Mouse (Mus musculus) myocyte (in vitro differentiated cells): ENCODE measurements around the gene Tspyl3.
"Not testable (repeated sequence)": the region's sequence is repeated elsewhere in the genome, so short reads cannot be mapped to it uniquely, and the experiment has no call there.

Experiments
- CEBPB ChIP-seq: IDR thresholded peaks from 2 replicates; pipeline ENCODE4 v1.6.1; 2011; ENCODE audit warnings: mild to moderate bottlenecking, moderate library complexity; ENCODE audit not compliant: poor library complexity, insufficient read depth, severe bottlenecking
- MAX ChIP-seq: IDR thresholded peaks from one replicate; pipeline ENCODE4 v1.6.1; 2011; ENCODE audit warnings: low read depth, mild to moderate bottlenecking, control low read depth
- MYOD1 ChIP-seq, 3 experiments: IDR thresholded peaks; one replicate each; pipeline ENCODE4 v1.6.1; 2011; ENCODE audit warnings: control low read depth in 2 of 3, low read depth in 2 of 3, mild to moderate bottlenecking in 2 of 3, moderate library complexity in 1 of 3; ENCODE audit not compliant: insufficient read length in 2 of 3, control insufficient read depth in 1 of 3
- POLR2A ChIP-seq: IDR thresholded peaks from one replicate; pipeline ENCODE4 v1.6.1; 2011; ENCODE audit warnings: low read depth, mild to moderate bottlenecking, control low read depth, moderate library complexity; ENCODE audit not compliant: insufficient read length
- TCF12 ChIP-seq: IDR thresholded peaks from one replicate; pipeline ENCODE4 v1.6.1; 2011; ENCODE audit warnings: mild to moderate bottlenecking, control low read depth; ENCODE audit not compliant: poor library complexity, insufficient read depth, severe bottlenecking
- TCF3 ChIP-seq: IDR thresholded peaks from one replicate; pipeline ENCODE4 v1.6.1; 2011; ENCODE audit warnings: low read depth, control low read depth; ENCODE audit not compliant: insufficient read length

- TF ChIP-seq TCF12; MYOD1 (IDR thresholded peaks at IDR 0.05; ENCODE audit: control insufficient read depth in 1 of 3, insufficient read length in 2 of 3, low read depth in 2 of 3); POLR2A; CEBPB; TCF3; MAX: not testable (repeated sequence)
These were observed 49.1 kb upstream of the Tspyl3 start for GRCm38 (mm10) chr2:153274200-153274918.
